Mouse (Mus musculus) neural tube, embryonic 11.5 days (tissue): ENCODE measurements at regions not wholly inside any gene's neighbourhood (a gene's known extent, or its start where the extent isn't known, plus 50 kb on each side); places are given as distances from the start of the nearest gene placed in this dataset.
"Not testable (repeated sequence)": the region's sequence is repeated elsewhere in the genome, so short reads cannot be mapped to it uniquely, and the experiment has no call there.

ENCODE experiments used
- ATAC-seq: fragments of 200-750 bp; cut with Nextera tagmentation; 2 replicates; pipeline ENCODE4 v1.8.0; 2017; ENCODE audit warnings: moderate number of reproducible peaks, mild to moderate bottlenecking, moderate TSS enrichment, moderate library complexity; ENCODE audit not compliant: insufficient read depth, low FRiP score, low TSS enrichment
- DNase-seq: peaks from one replicate; pipeline ENCODE4 v3.0.0-alpha.2; 2015; ENCODE audit warnings: low spot score
- H3K27ac ChIP-seq: fragments of 300-500 bp; sonication (generic); 2 replicates; pipeline ENCODE4 v1.5.1; 2014; ENCODE audit warnings: low read depth, mild to moderate bottlenecking, low read length
- H3K27me3 ChIP-seq: fragments of 300-500 bp; sonication (generic); 2 replicates; pipeline ENCODE4 v1.6.1; 2014; ENCODE audit warnings: mild to moderate bottlenecking, low read length, mixed read lengths; ENCODE audit not compliant: control insufficient read depth, insufficient read depth
- H3K36me3 ChIP-seq: fragments of 300-500 bp; sonication (generic); 2 replicates; pipeline ENCODE4 v1.6.1; 2014; ENCODE audit warnings: mild to moderate bottlenecking, low read length, moderate library complexity, mixed read lengths; ENCODE audit not compliant: control insufficient read depth, insufficient read depth
- H3K4me1 ChIP-seq: fragments of 300-500 bp; sonication (generic); 2 replicates; pipeline ENCODE4 v1.6.1; 2014; ENCODE audit warnings: low read length, mixed read lengths; ENCODE audit not compliant: control insufficient read depth, insufficient read depth
- H3K4me2 ChIP-seq: fragments of 300-500 bp; sonication (generic); 2 replicates; pipeline ENCODE4 v1.6.1; 2014; ENCODE audit warnings: low read depth, mild to moderate bottlenecking, moderate library complexity
- H3K4me3 ChIP-seq: fragments of 300-500 bp; sonication (generic); 2 replicates; pipeline ENCODE4 v1.5.1; 2014; ENCODE audit warnings: low read depth, low read length
- H3K9ac ChIP-seq: fragments of 300-500 bp; sonication (generic); 2 replicates; pipeline ENCODE4 v1.6.1; 2014; ENCODE audit warnings: mild to moderate bottlenecking, low read length
- H3K9me3 ChIP-seq: fragments of 300-500 bp; sonication (generic); 2 replicates; pipeline ENCODE4 v1.6.1; 2016; ENCODE audit warnings: low read length; ENCODE audit not compliant: control insufficient read depth
- WGBS: fragments of 180-500 bp; shearing (Covaris S2); extraction: QIAGEN DNeasy Blood & Tissue Kit; methylation state at CpG from one replicate; pipeline ENCODE4 v1.1.7; 2014; 5-methylcytosine and 5-hydroxymethylcytosine counted together

DNA sequence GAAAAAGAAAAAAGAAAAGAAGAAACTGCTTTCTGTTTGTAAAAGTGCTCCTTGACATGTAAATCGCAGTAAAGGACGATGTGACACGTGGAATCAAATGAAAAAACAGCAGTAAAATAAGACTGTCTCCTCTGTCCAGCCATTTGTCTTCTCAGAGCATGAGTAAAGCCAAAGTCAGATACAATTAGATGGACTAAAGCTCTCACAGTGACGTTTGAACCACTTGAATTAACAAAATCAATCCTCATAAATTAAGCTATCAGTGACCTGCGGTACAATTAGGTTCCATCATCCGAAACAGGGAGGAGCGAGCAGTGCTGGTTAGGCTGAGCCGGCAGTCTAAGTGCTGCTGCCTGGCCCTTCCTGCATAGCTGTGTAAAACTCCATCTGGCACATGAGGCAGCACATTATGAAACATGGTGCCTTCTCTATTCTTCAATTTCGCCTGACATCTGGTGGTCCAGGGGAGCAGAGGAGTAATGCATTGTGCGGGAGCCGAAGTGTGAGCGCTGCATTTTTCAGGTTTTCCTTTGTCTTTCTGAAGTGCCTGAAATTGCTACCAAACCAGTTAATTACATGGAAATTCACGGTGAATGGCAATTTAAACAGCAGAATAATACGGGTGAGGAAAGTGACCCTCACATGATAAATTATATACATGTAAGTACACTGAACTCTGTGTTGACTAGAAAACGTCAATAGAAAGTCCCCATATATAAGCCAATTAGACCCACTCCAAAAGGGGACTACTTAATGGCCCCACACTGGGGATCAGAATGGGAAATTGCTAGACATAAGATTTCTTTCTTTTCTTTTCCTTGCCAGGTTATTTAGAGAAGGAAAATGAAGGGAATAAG lies 118.1 kb downstream of the Mmrn1 start:
- H3K4me2 ChIP-seq, result 0 out of 2 replicates have a peak overlapping the region, but pooled peaks have one; percentile 5
- peaks cover 21% of the 10 kb centered on the region for H3K27me3 ChIP-seq
- no peaks in the 10 kb centered on the region for H3K4me1 ChIP-seq
- no peaks in the 10 kb centered on the region for H3K9me3 ChIP-seq
- peak overlapping the region; percentile 73 for H3K27ac ChIP-seq
- 0 out of 2 replicates have a peak overlapping the region, but pooled peaks have one; percentile 23 for H3K9ac ChIP-seq
- H3K36me3 ChIP-seq, result no peaks in the 10 kb centered on the region
- ATAC-seq, result peak; percentile 95
- DNase-seq, result peak; percentile 71
- 25% methylated on average over 15 of the region's 15 CpGs for whole genome bisulfite sequencing
- no peak overlapping the region for H3K4me3 ChIP-seq

DNA sequence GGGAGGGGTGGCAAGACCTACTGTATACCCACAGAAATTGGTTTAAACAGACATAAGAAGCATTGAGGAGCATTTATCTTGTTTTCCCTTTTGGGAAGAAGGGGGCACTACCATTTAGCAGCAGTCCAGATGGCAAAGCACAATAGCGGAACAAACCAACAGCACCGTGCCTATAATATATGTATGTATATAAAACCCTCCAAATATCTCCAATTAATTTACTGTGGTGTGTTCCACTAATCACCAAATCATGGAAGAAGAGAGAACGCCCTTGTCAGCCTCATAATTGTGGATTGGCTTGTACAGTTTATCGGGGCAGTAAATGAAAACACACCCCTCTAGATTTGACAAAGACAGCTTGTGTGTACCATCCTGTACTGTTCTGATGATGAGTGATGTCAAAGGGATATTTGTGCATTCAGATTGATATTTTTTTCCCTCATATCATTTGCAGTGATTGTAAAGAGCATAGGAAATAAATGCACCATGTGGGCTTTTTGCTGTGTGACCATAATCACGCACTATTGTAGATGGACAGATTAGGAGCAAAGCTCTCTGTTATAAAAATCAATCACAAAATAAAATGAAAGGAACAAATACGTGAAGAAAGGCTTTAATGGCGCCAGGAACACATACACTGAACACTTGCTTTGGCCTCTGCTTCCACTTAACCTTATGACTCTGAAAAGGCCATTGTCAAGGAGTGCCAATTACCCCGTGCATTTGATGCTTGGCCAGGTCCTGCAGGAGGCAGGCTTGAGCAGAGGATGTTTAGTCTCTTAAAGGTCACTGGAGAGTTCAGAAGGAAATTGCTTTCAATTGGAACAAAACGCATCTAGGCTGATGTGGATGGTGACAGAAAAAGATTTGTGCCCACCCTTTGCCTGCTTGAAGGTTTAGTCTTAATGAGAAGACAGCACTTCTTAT lies 119.0 kb downstream of the Mmrn1 start:
- DNase-seq (peak; percentile 14), ATAC-seq (peak; percentile 58)
- no peaks in the 10 kb centered on the region for H3K9me3 ChIP-seq
- no peak overlapping the region for H3K4me2 ChIP-seq
- H3K4me3 ChIP-seq, result no peak overlapping the region
- H3K36me3 ChIP-seq, result no peaks in the 10 kb centered on the region
- WGBS, result 51% methylated on average over 9 of the region's 9 CpGs
- no peak overlapping the region for H3K9ac ChIP-seq
- H3K27ac ChIP-seq, result peak overlapping the region; percentile 73
- H3K27me3 ChIP-seq, result peaks cover 18% of the 10 kb centered on the region
- no peaks in the 10 kb centered on the region for H3K4me1 ChIP-seq

DNA sequence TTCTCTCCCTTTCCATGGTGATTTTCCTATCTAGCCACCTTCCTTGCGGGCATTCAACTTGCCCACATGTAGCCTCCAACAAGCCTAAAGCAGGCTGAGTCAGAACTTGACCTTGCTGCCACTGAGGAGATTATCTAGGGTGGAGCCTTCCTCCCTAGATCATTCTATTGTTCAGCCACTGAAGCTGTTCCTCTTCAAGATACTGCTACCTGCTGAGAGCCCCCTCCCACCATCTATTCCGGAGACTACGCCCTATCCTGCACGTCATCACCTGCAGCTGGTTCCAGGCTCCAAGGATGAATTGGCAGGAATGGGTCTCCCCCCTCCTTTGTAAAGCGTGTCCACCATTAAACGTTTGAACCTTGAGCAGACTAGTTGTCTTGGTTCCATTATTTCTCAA lies 122.9 kb downstream of the Mmrn1 start:
- ATAC-seq, H3K4me3 ChIP-seq, H3K27ac ChIP-seq, H3K9ac ChIP-seq, H3K4me2 ChIP-seq, H3K9me3 ChIP-seq, H3K36me3 ChIP-seq, H3K4me1 ChIP-seq, H3K27me3 ChIP-seq, DNase-seq: not testable (repeated sequence)
- WGBS, result 80% methylated on average over 6 of the region's 6 CpGs

GRCm38 (mm10) chr6:61063129-61063528 lies 117.0 kb upstream of the Ccser1 start:
- Histone ChIP-seq H3K27me3 (no peaks in the 10 kb centered on the region), H3K36me3 (no peaks in the 10 kb centered on the region), H3K9me3 (no peaks in the 10 kb centered on the region), H3K4me1 (peaks cover 2% of the 10 kb centered on the region; the same call in 1 of the 2 replicates), H3K4me3 (no peak overlapping the region), H3K9ac (no peak overlapping the region), H3K27ac (no peak overlapping the region), H3K4me2 (no peak overlapping the region)
- DNase-seq (no peak), ATAC-seq (no peak)
- 38% methylated on average over 4 of the region's 4 CpGs for WGBS

- no peaks in the 10 kb centered on the region for H3K27me3 ChIP-seq
- H3K27ac ChIP-seq, result no peak overlapping the region
- H3K4me1 ChIP-seq, result peaks cover 2% of the 10 kb centered on the region; the same call in 1 of the 2 replicates
- H3K36me3 ChIP-seq, result no peaks in the 10 kb centered on the region
- no peak for ATAC-seq
- no peak overlapping the region for H3K4me2 ChIP-seq
- H3K9ac ChIP-seq, result no peak overlapping the region
- H3K9me3 ChIP-seq, result no peaks in the 10 kb centered on the region
- no peak overlapping the region for H3K4me3 ChIP-seq
- no peak for DNase-seq
Measured at GRCm38 (mm10) chr6:61065769-61066168, 114.4 kb upstream of the Ccser1 start.

DNA sequence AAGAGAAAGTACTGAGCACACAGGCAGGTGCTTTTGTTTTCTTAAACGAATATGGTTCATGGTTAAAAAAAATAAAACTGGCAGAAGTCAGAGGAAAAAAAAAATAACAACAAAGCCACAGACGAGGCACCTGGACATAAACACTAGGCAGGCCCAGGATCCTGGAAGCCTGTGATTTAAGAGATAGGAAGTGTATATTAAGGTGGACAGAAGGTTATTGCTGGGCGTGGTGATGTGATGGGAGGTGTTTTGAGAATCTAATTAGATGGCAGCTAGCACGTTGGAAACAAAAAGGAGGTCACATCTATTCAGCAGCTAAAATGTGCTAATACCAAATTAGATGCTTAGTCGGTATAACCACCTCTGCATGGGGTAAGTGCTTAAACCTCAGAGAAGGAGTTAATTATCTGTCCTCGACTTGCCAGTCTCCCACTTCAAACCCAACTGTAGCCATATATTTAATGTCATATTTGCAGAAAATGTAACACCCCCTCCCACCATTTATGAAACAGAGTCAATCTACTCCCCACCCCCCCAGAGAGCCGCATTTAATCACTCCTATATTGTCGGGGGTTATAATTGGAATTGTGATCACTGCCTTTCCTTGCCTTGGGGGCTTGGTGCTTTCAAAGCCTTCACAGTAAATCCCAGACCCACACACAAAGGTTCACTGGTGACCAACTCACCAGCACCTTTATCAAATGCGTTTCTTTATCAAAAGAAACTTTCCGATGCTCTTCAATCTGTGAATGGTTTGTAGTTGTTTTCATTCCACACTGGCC lies 113.4 kb upstream of the Ccser1 start:
- ATAC-seq (peak; percentile 62), DNase-seq (no peak)
- H3K27ac ChIP-seq, result no peak overlapping the region
- no peaks in the 10 kb centered on the region for H3K9me3 ChIP-seq
- WGBS, result 36% methylated on average over 10 of the region's 10 CpGs
- no peaks in the 10 kb centered on the region for H3K36me3 ChIP-seq
- no peak overlapping the region for H3K4me3 ChIP-seq
- no peak overlapping the region for H3K9ac ChIP-seq
- H3K4me1 ChIP-seq, result peaks cover 2% of the 10 kb centered on the region; the same call in 1 of the 2 replicates
- H3K4me2 ChIP-seq, result no peak overlapping the region
- H3K27me3 ChIP-seq, result no peaks in the 10 kb centered on the region

GRCm38 (mm10) chr6:61067355-61068116 lies 112.6 kb upstream of the Ccser1 start:
- no peak overlapping the region for H3K4me2 ChIP-seq
- no peaks in the 10 kb centered on the region for H3K36me3 ChIP-seq
- H3K27me3 ChIP-seq, result no peaks in the 10 kb centered on the region
- H3K4me3 ChIP-seq, result no peak overlapping the region
- DNase-seq (peak; percentile 37), ATAC-seq (peak; percentile 58)
- WGBS, result 17% methylated on average over 10 of the region's 10 CpGs
- peaks cover 2% of the 10 kb centered on the region; the same call in 1 of the 2 replicates for H3K4me1 ChIP-seq
- H3K27ac ChIP-seq, result no peak overlapping the region
- no peaks in the 10 kb centered on the region for H3K9me3 ChIP-seq
- no peak overlapping the region for H3K9ac ChIP-seq

DNA sequence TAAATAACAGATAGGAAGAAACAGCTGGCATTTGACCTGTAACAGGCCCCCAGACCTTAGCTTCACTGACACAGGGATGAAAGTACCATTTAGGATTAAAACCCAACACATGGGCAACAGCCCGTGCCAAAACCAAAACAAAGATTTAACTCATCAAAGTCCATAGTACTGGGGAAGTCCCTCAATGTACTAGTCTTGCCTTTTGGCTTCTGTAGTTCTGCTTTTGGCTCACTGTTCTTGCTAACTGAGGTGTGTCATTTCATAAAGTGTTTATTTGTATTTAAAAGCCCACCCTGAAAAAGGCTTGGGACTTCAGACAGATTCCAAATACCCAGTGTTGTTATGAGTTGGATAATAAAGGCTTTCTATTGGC lies 112.0 kb upstream of the Ccser1 start:
- no peak overlapping the region for H3K27ac ChIP-seq
- 0% methylated on average over 1 of the region's 1 CpGs for WGBS
- peaks cover 2% of the 10 kb centered on the region; the same call in 1 of the 2 replicates for H3K4me1 ChIP-seq
- H3K4me2 ChIP-seq, result no peak overlapping the region
- no peaks in the 10 kb centered on the region for H3K9me3 ChIP-seq
- no peaks in the 10 kb centered on the region for H3K36me3 ChIP-seq
- no peak overlapping the region for H3K9ac ChIP-seq
- DNase-seq, result no peak
- ATAC-seq, result peak; percentile 37; the same call in 1 of the 2 replicates
- H3K4me3 ChIP-seq, result no peak overlapping the region
- H3K27me3 ChIP-seq, result no peaks in the 10 kb centered on the region
